Mouse (Mus musculus): Measurements from ENCODE around the gene Gng7. TPM values are rescaled to one million over a fixed set of nuclear protein-coding genes. Genes with fewer than 3 reads are reported as not detected.

Gene Gng7
- polyA plus RNA-seq, 1 experiment from 2014 or later: 14.8 TPM

- Histone ChIP-seq H3K9me3 (replicated peaks) (no peaks in the 10 kb centered on the region), H3K4me3 (no peak overlapping the region), H3K27ac (no peak overlapping the region), H3K27me3 (no peaks in the 10 kb centered on the region), H3K4me2 (no peak overlapping the region), H3K9ac (no peak overlapping the region), H3K4me1 (peaks cover 11% of the 10 kb centered on the region), H3K36me3 (ENCODE audit: poor library complexity, severe bottlenecking) (peaks cover 85% of the 10 kb centered on the region)
- over 99% methylated on average over 4 of the region's 4 CpGs for WGBS
- no peak for ATAC-seq
Observed at GRCm38 (mm10) chr10:80911354-80911753, 103.4 kb downstream of the Gng7 start.

GRCm38 (mm10) chr10:80909375-80910162, 105.2 kb downstream of the Gng7 start:
- Histone ChIP-seq H3K36me3 (ENCODE audit: poor library complexity, severe bottlenecking) (peaks cover 94% of the 10 kb centered on the region), H3K27ac (no peak overlapping the region), H3K9me3 (replicated peaks) (no peaks in the 10 kb centered on the region), H3K4me3 (no peak overlapping the region), H3K27me3 (no peaks in the 10 kb centered on the region), H3K4me1 (no peaks in the 10 kb centered on the region), H3K9ac (no peak overlapping the region), H3K4me2 (no peak overlapping the region)
- 98% methylated on average over 22 of the region's 22 CpGs for WGBS
- ATAC-seq: no peak

- H3K9me3 ChIP-seq (replicated peaks): no peaks in the 10 kb centered on the region
- H3K27me3 ChIP-seq: no peaks in the 10 kb centered on the region
- no peak for ATAC-seq
- WGBS: 96% methylated on average over 11 of the region's 11 CpGs
- peaks cover 80% of the 10 kb centered on the region for H3K36me3 ChIP-seq (ENCODE audit: poor library complexity, severe bottlenecking)
- no peak overlapping the region for H3K9ac ChIP-seq
- H3K4me3 ChIP-seq: no peak overlapping the region
- peaks cover 3% of the 10 kb centered on the region for H3K4me1 ChIP-seq
- no peak overlapping the region for H3K4me2 ChIP-seq
- H3K27ac ChIP-seq: no peak overlapping the region
Observed at GRCm38 (mm10) chr10:80904709-80905108, 110.0 kb downstream of the Gng7 start.

- no peak overlapping the region for H3K27ac ChIP-seq
- H3K4me1 ChIP-seq: peaks cover 9% of the 10 kb centered on the region
- no peak for ATAC-seq
- peaks cover 77% of the 10 kb centered on the region for H3K36me3 ChIP-seq (ENCODE audit: poor library complexity, severe bottlenecking)
- H3K9me3 ChIP-seq (replicated peaks): no peaks in the 10 kb centered on the region
- no peak overlapping the region for H3K4me3 ChIP-seq
- H3K4me2 ChIP-seq: no peak overlapping the region
- 90% methylated on average over 28 of the region's 28 CpGs for WGBS
- H3K9ac ChIP-seq: no peak overlapping the region
- H3K27me3 ChIP-seq: no peaks in the 10 kb centered on the region
Observed at GRCm38 (mm10) chr10:80904004-80904693, 110.6 kb downstream of the Gng7 start.

- H3K4me1 ChIP-seq: peaks cover 18% of the 10 kb centered on the region
- no peak for ATAC-seq
- no peaks in the 10 kb centered on the region for H3K9me3 ChIP-seq (replicated peaks)
- no peak overlapping the region for H3K4me3 ChIP-seq
- H3K36me3 ChIP-seq (ENCODE audit: poor library complexity, severe bottlenecking): peaks cover 77% of the 10 kb centered on the region
- H3K9ac ChIP-seq: no peak overlapping the region
- no peak overlapping the region for H3K4me2 ChIP-seq
- WGBS: 91% methylated on average over 10 of the region's 10 CpGs
- H3K27me3 ChIP-seq: no peaks in the 10 kb centered on the region
- no peak overlapping the region for H3K27ac ChIP-seq
Observed at GRCm38 (mm10) chr10:80903282-80903681, 111.5 kb downstream of the Gng7 start.

- H3K4me2 ChIP-seq: no peak overlapping the region
- peaks cover 77% of the 10 kb centered on the region for H3K36me3 ChIP-seq (ENCODE audit: poor library complexity, severe bottlenecking)
- 94% methylated on average over 9 of the region's 9 CpGs for WGBS
- H3K4me1 ChIP-seq: peaks cover 24% of the 10 kb centered on the region
- ATAC-seq: no peak
- no peak overlapping the region for H3K4me3 ChIP-seq
- H3K27me3 ChIP-seq: no peaks in the 10 kb centered on the region
- no peak overlapping the region for H3K27ac ChIP-seq
- no peaks in the 10 kb centered on the region for H3K9me3 ChIP-seq (replicated peaks)
- H3K9ac ChIP-seq: no peak overlapping the region
Observed at GRCm38 (mm10) chr10:80902273-80902940, 112.3 kb downstream of the Gng7 start.

GRCm38 (mm10) chr10:80901409-80902272, 113.1 kb downstream of the Gng7 start:
- peaks cover 73% of the 10 kb centered on the region for H3K36me3 ChIP-seq (ENCODE audit: poor library complexity, severe bottlenecking)

GRCm38 (mm10) chr10:80900318-80901247, 114.2 kb downstream of the Gng7 start, which contains the start of gene Timm13:
Timm13 (minus strand) TSS chr10:80900969.
- H3K9me3 ChIP-seq (replicated peaks): no peaks in the 10 kb centered on the region
- H3K36me3 ChIP-seq (ENCODE audit: poor library complexity, severe bottlenecking): peaks cover 62% of the 10 kb centered on the region
- under 1% methylated on average over 72 of the region's 72 CpGs for WGBS
- peak within 1 kb of the TSS; percentile 79 for H3K27ac ChIP-seq
- H3K9ac ChIP-seq: peak within 1 kb of the TSS; percentile 81
- peak; percentile 96 for ATAC-seq
- peak within 1 kb of the TSS; percentile 98 for H3K4me2 ChIP-seq
- H3K27me3 ChIP-seq: no peaks in the 10 kb centered on the region
- H3K4me1 ChIP-seq: peaks cover 24% of the 10 kb centered on the region
- H3K4me3 ChIP-seq: peak within 1 kb of the TSS; percentile 79

More at GRCm38 (mm10) chr10:80901409-80902272, 113.1 kb downstream of the Gng7 start:
- Histone ChIP-seq H3K4me1 (peaks cover 24% of the 10 kb centered on the region), H3K27ac (peak overlapping the region; percentile 35; the same call in 1 of the 2 replicates), H3K4me3 (peak overlapping the region; percentile 79; the same call in 1 of the 2 replicates), H3K27me3 (no peaks in the 10 kb centered on the region), H3K4me2 (peak overlapping the region; percentile 43), H3K9me3 (replicated peaks) (no peaks in the 10 kb centered on the region), H3K9ac (0 out of 2 replicates have a peak overlapping the region, but pooled peaks have one; percentile 28)
- WGBS: 89% methylated on average over 19 of the region's 19 CpGs
- ATAC-seq: no peak

GRCm38 (mm10) chr10:80899591-80900317, 115.0 kb downstream of the Gng7 start:
- 18% methylated on average over 25 of the region's 25 CpGs for WGBS
- Histone ChIP-seq H3K9ac (peak overlapping the region; percentile 81), H3K27ac (peak overlapping the region; percentile 79), H3K4me1 (peaks cover 24% of the 10 kb centered on the region), H3K4me3 (peak overlapping the region; percentile 79), H3K27me3 (no peaks in the 10 kb centered on the region), H3K36me3 (ENCODE audit: poor library complexity, severe bottlenecking) (peaks cover 54% of the 10 kb centered on the region), H3K4me2 (peak overlapping the region; percentile 98), H3K9me3 (replicated peaks) (no peaks in the 10 kb centered on the region)
- ATAC-seq: no peak

- Histone ChIP-seq H3K4me1 (peaks cover 24% of the 10 kb centered on the region), H3K36me3 (ENCODE audit: poor library complexity, severe bottlenecking) (peaks cover 47% of the 10 kb centered on the region), H3K9me3 (replicated peaks) (no peaks in the 10 kb centered on the region), H3K9ac (peak overlapping the region; percentile 43; the same call in 1 of the 2 replicates), H3K4me3 (peak overlapping the region; percentile 79; the same call in 1 of the 2 replicates), H3K27me3 (no peaks in the 10 kb centered on the region), H3K27ac (no peak overlapping the region), H3K4me2 (peak overlapping the region; percentile 98)
- no peak for ATAC-seq
- WGBS: 93% methylated on average over 8 of the region's 8 CpGs
Observed at GRCm38 (mm10) chr10:80899074-80899473, 115.7 kb downstream of the Gng7 start.

Data from forebrain, embryonic 13.5 days (tissue).